Mouse (Mus musculus) Patski (cell line): ENCODE results near the gene Kcnd1. TPM values are rescaled to one million over a fixed set of nuclear protein-coding genes. Genes with fewer than 3 reads are reported as not detected.

ENCODE experiments used
- ATAC-seq: fragments of 100-300 bp; one replicate; pipeline ENCODE4 v1.8.0; 2021
- CTCF ChIA-PET: fragments of 350-600 bp; sonication (Branson Sonifier 250); formaldehyde crosslinking; loops from one replicate; lab custom pipeline; 2022; ENCODE audit warnings: inconsistent platforms; lab: Charles Lee
- POLR2A ChIA-PET: fragments of 350-600 bp; sonication (Branson Sonifier 250); formaldehyde crosslinking; loops from one replicate; lab custom pipeline; 2022; ENCODE audit warnings: antibody characterized with exemption, inconsistent platforms; lab: Charles Lee
- DNase-seq: peaks from one replicate; pipeline ENCODE4 v3.0.0-alpha.2; 2011; ENCODE audit warnings: low read depth, low spot score
- H3K27me3 ChIP-seq: fragments of 371-371 bp; one replicate; pipeline ENCODE4 v1.5.1; 2021
- CTCF ChIP-seq: fragments of 100-300 bp; IDR thresholded peaks from one replicate; pipeline ENCODE4 v1.5.1; 2021
- in situ Hi-C: fragments of 300-500 bp; cut with MboI; formaldehyde crosslinking; loops from 3 replicates; pipeline ENCODE4 v1.11.1; 2018; ENCODE audit warnings: low pct_unique_long_range_greater_than_20kb, mixed read lengths
- polyA plus RNA-seq: library from polyadenylated mRNA; unstranded; gene quantifications from one replicate; pipeline ENCODE4 v1.2.3, GENCODE M21; 2021

Gene Kcnd1
- polyA plus RNA-seq, result 4.5 TPM

DNA sequence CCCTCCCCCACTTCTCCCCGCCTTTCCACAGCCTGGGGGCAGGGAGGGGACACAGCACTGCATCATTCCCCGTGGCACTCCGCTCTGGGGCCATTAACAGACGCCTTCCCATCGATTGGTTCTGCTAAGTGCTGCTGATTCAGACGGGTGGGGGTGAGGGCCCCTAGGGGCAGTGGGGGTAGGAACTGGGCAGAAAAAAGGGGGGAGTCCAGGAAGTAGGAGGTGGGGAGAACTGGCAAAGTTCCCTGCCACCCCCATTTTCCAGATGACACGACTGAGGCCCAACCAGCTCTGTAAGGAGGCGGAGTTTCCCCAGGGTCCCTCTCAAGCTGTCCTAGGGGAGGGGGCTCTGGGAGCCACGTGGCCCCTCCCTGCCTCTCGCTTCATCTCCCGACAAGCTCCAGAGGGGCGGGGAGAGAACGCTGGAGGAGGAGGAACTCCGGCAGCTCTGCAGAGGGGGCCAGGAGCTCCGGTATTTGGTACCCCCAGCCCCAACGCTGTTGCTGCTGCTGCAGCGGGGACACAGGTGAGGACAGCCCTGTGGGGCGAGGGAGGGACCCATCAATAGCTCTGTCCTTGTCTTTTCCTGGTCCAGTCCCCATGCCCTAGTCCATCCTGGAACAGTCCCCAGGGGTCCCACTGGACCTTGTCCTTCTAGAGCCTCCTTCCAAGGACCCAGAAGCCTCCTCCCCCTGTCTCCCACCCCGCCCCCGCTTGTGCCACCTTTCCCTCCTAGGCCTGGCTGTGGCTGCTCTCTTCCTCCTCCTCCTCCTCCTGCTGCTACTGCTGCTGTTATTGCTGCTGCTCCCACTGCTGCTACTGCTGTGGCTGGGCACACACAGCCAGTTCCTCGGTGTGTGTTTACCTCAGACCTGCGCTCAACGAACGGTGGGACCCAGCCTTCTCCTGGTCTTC lies at the start of gene Kcnd1:
Kcnd1 (plus strand) TSS at position 425 of the 915 bp plus-strand sequence.
- ChIA-PET POLR2A (no interaction called here), CTCF (no interaction called here)
- ATAC-seq, result peak; percentile 33
- H3K27me3 ChIP-seq, result no peaks in the 10 kb centered on the region
- no peak for TF ChIP-seq CTCF
- no peak for DNase-seq
- in situ Hi-C loops, result no loop called here

DNA sequence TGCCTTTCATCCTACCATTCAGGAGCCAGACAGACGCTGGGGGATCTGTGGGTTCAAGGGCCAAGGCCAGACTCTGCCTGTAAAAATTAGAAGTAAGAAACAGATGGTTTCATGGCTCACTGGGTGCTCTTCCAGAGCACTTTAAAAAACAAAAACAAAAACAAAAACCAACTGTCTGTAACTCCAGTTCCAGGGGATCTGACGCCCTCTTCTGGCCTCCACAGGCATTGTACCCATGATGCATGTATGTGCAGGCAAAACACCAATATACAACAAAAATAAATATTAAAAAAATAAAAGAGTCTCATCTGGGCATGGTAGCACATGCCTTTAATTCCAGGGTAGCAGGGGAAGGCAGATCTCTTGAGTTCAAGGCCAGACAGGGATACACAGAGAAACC lies 49.3 kb upstream of the Kcnd1 start:
- TF ChIP-seq CTCF, result no peak
- ChIA-PET CTCF (no interaction called here), POLR2A (no interaction called here)
- no peak for DNase-seq
- in situ Hi-C loops, result no loop called here
- no peak for ATAC-seq
- H3K27me3 ChIP-seq, result peaks cover 3% of the 10 kb centered on the region

DNA sequence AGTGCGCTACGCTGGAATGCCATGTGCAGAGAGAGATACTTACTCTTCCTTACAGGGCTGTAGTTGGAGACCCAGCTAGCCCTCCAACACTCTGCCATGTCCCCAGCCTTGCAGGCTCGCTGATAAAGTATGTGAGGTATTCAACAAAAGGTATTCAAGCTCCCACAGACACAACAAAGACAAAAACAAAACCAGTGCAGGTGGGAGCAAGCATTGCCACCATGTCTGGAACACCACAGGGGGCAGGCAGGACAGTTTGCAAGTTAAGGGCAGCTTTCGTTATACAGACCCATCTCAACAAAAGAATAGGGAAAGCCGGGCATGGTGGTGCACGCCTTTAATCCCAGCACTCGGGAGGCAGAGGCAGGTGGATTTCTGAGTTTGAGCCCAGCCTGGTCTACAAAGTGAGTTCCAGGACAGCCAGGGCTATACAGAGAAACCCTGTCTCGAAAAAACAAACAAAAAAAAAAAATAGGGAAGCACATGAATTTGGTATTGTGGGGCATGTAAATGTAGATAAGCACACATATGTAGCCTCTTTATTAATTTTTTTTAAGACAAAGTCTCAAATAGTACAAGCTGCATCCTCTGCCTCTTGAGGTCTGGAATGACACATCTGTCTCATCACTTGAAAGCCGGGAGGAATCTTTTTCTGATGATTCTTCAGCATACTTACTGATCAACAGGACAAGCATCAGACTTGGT lies 46.4 kb upstream of the Kcnd1 start:
- no peak for ATAC-seq
- no peak for DNase-seq
- ChIA-PET POLR2A (interaction anchor here (0.8 kb wide), 1 partner anchor 12 kb away, joined by 3 read pairs; no protein-coding TSS in a partner anchor), CTCF (interaction anchor here (1.1 to 1.7 kb wide), 2 partner anchors 8 to 21 kb away, joined by 3 to 5 read pairs; no protein-coding TSS in a partner anchor)
- in situ Hi-C loops, result no loop called here
- H3K27me3 ChIP-seq, result peaks cover 3% of the 10 kb centered on the region
- TF ChIP-seq CTCF, result no peak

DNA sequence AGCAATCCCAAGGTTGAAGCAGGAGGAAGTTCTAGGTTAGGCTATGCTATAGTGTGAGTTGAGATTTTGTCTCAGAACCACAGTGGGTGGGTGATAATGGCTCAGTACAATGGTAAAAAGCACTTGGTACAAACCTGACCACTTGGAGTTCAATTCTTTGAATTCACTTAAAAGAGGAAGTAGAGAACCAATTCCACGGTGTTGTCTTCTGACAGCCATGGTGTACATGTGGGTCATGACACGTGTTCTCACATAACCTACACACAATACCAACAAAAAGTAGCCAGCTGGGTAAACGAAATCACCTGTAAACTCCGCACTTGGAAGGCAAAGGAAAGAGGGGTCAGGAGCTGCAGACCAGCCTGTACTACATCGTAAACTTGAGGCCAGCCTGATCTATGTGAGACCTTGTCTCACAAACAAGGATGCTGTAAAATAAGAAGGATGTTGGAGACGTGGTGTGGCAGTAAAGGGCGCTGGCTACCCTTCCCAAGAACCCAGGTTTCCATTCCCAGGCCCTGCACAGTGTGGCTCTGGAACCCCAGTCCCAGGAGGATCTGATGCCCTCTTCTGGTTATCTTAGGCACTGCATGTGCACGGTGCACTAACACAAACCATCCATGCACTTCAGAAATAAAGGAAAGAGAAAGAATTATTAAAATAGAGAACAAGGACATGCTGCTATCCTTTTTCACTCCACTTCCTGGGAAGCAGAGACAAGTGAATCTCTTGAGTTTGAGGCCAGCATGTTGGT lies 45.6 kb upstream of the Kcnd1 start:
- ATAC-seq (no peak), DNase-seq (no peak)
- in situ Hi-C loops, result no loop called here
- peaks cover 3% of the 10 kb centered on the region for H3K27me3 ChIP-seq
- no peak for TF ChIP-seq CTCF
- ChIA-PET POLR2A (no interaction called here), CTCF (interaction anchor here (1.1 to 1.7 kb wide), 2 partner anchors 9 to 22 kb away, joined by 3 to 5 read pairs; no protein-coding TSS in a partner anchor)

DNA sequence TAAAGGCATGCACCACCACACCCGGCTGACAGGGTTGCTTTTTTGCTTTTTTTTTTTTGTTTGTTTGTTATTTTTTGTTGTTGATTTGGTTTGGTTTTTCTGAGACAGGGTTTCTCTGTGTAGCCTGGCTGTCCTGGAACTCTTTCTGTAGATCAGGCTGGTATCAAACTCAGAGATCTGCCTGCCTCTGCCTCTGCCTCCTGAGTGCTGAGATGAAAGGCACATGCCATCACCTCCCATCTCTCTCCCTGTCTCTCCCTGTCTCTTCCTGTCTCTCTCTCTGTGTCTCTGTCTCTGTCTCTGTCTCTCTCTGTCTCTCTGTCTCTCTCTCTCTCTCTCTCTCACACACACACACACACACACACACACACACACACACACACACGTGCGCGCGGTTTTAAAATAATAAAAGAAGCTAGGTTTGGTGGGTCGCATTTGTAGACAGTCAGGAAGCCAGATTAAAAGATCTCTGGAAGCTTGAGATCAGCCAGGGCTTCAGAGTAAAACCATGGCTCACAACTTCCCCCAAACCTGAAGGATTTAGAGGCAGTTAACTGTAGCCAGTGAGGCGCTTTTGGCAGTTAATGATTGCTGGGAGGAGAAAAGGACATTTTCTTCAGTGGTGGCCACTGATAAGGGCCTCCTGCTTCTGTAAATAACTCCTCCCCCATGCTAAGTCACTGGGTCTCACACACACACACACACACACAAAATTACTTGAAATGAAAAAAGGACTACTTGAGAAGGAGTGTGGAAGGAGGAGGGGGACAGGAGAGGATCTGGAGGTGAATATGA lies 43.4 kb upstream of the Kcnd1 start:
- no peak for DNase-seq
- POLR2A ChIA-PET, result interaction anchor here (0.7 to 0.9 kb wide), 2 partner anchors 14 to 29 kb away, joined by 4 to 5 read pairs; no protein-coding TSS in a partner anchor
- in situ Hi-C loops, result no loop called here
- TF ChIP-seq CTCF, result no peak
- CTCF ChIA-PET, result interaction anchor here (0.6 to 3.7 kb wide), 3 partner anchors 9 to 24 kb away, joined by 3 to 12 read pairs (median 4); partner anchors contain the start of gene Gripap1
- peaks cover 3% of the 10 kb centered on the region for H3K27me3 ChIP-seq
- no peak for ATAC-seq

DNA sequence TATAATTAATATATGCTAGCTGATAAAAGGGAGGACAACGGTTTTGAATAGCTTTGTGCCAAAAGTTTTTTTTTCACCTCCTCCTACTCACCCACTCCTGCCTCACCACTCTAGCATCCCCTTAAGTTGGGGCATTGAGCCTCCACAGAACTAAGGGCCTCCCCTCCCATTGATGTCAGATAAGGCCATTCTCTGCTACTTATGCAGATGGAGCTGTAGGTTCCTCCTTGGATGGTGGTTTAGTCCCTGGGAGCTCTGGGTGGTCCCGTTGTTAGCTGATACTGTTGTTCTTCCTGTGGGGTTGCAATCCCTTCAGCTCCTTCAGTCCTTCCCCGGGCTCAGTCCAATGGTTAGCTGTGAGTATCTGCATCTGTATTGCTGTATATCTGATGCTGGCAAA lies 42.8 kb upstream of the Kcnd1 start:
- ChIA-PET CTCF (interaction anchor here (0.6 to 3.7 kb wide), 2 partner anchors 10 to 11 kb away, joined by 3 to 12 read pairs; partner anchors contain the start of gene Gripap1), POLR2A (no interaction called here)
- TF ChIP-seq CTCF, result no peak
- peaks cover 6% of the 10 kb centered on the region for H3K27me3 ChIP-seq
- DNase-seq (no peak), ATAC-seq (no peak)
- in situ Hi-C loops, result no loop called here

DNA sequence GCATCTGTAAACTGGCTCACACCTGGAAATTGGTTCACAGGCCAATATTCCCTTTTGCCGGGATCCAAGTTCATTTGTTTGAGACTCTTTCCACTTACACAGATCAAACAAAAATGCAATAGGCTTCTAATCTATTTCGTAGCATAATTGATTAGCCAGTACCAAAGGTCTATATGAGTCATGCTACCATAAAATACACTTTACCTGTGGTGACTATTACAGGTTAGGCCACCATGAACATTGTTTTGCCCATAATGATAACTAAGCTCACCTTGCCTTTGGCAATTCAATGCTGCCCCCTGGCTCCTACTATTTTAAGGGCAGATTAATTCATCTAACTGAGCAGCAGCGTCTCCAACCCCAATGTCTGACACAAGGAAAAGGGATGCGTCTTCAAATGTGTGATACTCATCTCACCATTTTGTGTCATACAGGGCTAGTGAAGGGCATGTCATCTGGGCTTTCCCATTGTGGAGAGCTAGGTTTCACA lies 39.4 kb upstream of the Kcnd1 start:
- H3K27me3 ChIP-seq, result peaks cover 5% of the 10 kb centered on the region
- DNase-seq (no peak), ATAC-seq (no peak)
- TF ChIP-seq CTCF, result no peak
- ChIA-PET POLR2A (no interaction called here), CTCF (no interaction called here)
- in situ Hi-C loops, result no loop called here

DNA sequence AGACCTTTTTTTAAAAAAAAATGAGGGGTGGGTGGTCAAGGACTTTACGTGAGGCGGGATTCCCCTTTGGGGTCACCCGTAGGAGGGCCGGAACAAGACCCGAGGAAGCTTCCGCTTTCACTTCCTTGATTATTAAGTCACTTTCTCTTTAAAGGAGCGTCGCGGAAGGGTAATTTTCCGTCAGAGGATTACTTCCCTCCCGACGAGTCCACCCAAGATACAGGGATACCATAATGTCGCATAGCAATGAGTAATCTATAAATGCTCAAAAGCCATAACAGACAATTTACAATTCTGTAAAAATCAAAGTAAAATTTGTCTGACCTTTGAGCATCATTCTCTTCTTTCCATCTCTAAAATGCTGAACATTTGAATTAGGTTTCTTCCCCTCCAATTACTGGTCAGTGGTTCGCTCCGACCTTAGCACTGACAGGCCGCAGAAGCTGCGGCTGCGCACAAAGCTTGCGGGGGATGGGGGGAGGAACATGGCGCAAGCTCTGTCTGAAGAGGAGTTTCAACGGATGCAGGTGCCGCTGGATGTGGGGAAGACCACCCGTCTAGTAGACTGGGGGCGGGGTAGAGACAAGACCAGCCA lies 32.5 kb upstream of the Kcnd1 start, which contains the start of gene Gripap1:
Gripap1 (plus strand) TSS at position 224 of the 595 bp plus-strand sequence.
- in situ Hi-C loops, result no loop called here
- peaks cover 6% of the 10 kb centered on the region for H3K27me3 ChIP-seq
- CTCF ChIA-PET, result interaction anchor here (2.2 kb wide), 1 partner anchor 10 kb away, joined by 12 read pairs; no protein-coding TSS in a partner anchor
- no peak for TF ChIP-seq CTCF
- DNase-seq, result peak; percentile 58
- peak; percentile 62 for ATAC-seq
- POLR2A ChIA-PET, result no interaction called here

DNA sequence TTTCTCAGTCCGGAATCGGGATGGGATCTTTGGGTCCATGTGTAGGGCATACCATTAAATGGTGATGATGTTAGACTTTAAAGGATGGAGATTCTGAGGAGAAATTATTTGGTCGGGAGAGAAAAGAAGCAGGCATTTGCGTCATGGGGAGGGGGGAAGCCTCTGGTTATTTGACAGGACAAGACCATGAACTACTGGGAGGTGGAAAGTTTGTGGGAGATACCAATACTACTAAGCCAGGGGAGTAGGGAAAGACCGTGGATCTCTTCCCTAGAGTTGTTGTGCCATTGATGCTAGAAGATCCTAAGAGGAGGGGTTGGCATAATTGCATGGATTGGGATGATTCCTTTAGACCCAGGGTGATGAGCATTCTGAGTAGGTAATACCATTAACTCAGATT lies 31.8 kb upstream of the Kcnd1 start:
- H3K27me3 ChIP-seq, result peaks cover 6% of the 10 kb centered on the region
- in situ Hi-C loops, result no loop called here
- POLR2A ChIA-PET, result no interaction called here
- CTCF ChIA-PET, result interaction anchor here (2.2 kb wide), 1 partner anchor 11 kb away, joined by 12 read pairs; no protein-coding TSS in a partner anchor
- no peak for TF ChIP-seq CTCF
- ATAC-seq (no peak), DNase-seq (no peak)
